Mouse (Mus musculus): ENCODE results near the gene Atcay. TPM values are rescaled to one million over a fixed set of nuclear protein-coding genes. Genes with fewer than 3 reads are reported as not detected.
"Not testable (repeated sequence)": the region's sequence is repeated elsewhere in the genome, so short reads cannot be mapped to it uniquely, and the experiment has no call there.

Atcay gene
- polyA plus RNA-seq, 1 experiment = not detected

GRCm38 (mm10) chr10:81175936-81176465, 54.6 kb downstream of the Atcay start:
- Histone ChIP-seq H3K36me3 (replicated peaks; ENCODE audit: low read length) (peaks cover 39% of the 10 kb centered on the region), H3K27me3 (replicated peaks) (no peaks in the 10 kb centered on the region), H3K4me1 (peaks cover 77% of the 10 kb centered on the region), H3K4me3 (replicated peaks) (peak overlapping the region; percentile 98), H3K9me3 (no peaks in the 10 kb centered on the region)
- TF ChIP-seq GATA1 (IDR thresholded peaks at IDR 0.05; ENCODE audit: borderline replicate concordance, low read length) (no peak), FLI1 (IDR thresholded peaks at IDR 0.05; ENCODE audit: low read length) (no peak)

- not testable (repeated sequence) for H3K27me3 ChIP-seq (replicated peaks); H3K9me3 ChIP-seq
- H3K4me1 ChIP-seq = peaks cover 70% of the 10 kb centered on the region
- peak overlapping the region; percentile 98 for H3K4me3 ChIP-seq (replicated peaks)
- peaks cover 33% of the 10 kb centered on the region for H3K36me3 ChIP-seq (replicated peaks; ENCODE audit: low read length)
These were observed 55.3 kb downstream of the Atcay start for GRCm38 (mm10) chr10:81175345-81175701.

GRCm38 (mm10) chr10:81174617-81175344, 55.9 kb downstream of the Atcay start:
- Histone ChIP-seq H3K36me3 (replicated peaks; ENCODE audit: low read length) (peaks cover 27% of the 10 kb centered on the region), H3K27me3 (replicated peaks) (no peaks in the 10 kb centered on the region), H3K4me3 (replicated peaks) (peak overlapping the region; percentile 89), H3K9me3 (no peaks in the 10 kb centered on the region), H3K4me1 (peaks cover 65% of the 10 kb centered on the region)
- TF ChIP-seq GATA1 (IDR thresholded peaks at IDR 0.05; ENCODE audit: borderline replicate concordance, low read length) (no peak), FLI1 (IDR thresholded peaks at IDR 0.05; ENCODE audit: low read length) (no peak)

- H3K4me1 ChIP-seq = peaks cover 60% of the 10 kb centered on the region
These were observed 57.5 kb downstream of the Atcay start for GRCm38 (mm10) chr10:81173132-81173531.

GRCm38 (mm10) chr10:81169411-81169900, 61.2 kb downstream of the Atcay start:
- Histone ChIP-seq H3K36me3 (replicated peaks; ENCODE audit: low read length) (peaks cover 14% of the 10 kb centered on the region), H3K4me1 (peaks cover 60% of the 10 kb centered on the region), H3K4me3 (replicated peaks) (peak overlapping the region; percentile 79)
- not testable (repeated sequence) for H3K9me3 ChIP-seq; H3K27me3 ChIP-seq (replicated peaks)

More at GRCm38 (mm10) chr10:81173132-81173531, 57.5 kb downstream of the Atcay start:
- Histone ChIP-seq H3K9me3 (no peaks in the 10 kb centered on the region), H3K4me3 (replicated peaks) (peak overlapping the region; percentile 90), H3K36me3 (replicated peaks; ENCODE audit: low read length) (peaks cover 11% of the 10 kb centered on the region), H3K27me3 (replicated peaks) (no peaks in the 10 kb centered on the region)
- TF ChIP-seq GATA1 (IDR thresholded peaks at IDR 0.05; ENCODE audit: borderline replicate concordance, low read length) (no peak), FLI1 (IDR thresholded peaks at IDR 0.05; ENCODE audit: low read length) (no peak)

GRCm38 (mm10) chr10:81168521-81169244, 62.0 kb downstream of the Atcay start:
- Histone ChIP-seq H3K36me3 (replicated peaks; ENCODE audit: low read length) (peaks cover 21% of the 10 kb centered on the region), H3K4me1 (peaks cover 60% of the 10 kb centered on the region), H3K4me3 (replicated peaks) (peak overlapping the region; percentile 97), H3K27me3 (replicated peaks) (no peaks in the 10 kb centered on the region), H3K9me3 (no peaks in the 10 kb centered on the region)
- TF ChIP-seq GATA1 (IDR thresholded peaks at IDR 0.05; ENCODE audit: borderline replicate concordance, low read length) (no peak), FLI1 (IDR thresholded peaks at IDR 0.05; ENCODE audit: low read length) (no peak)

GRCm38 (mm10) chr10:81168087-81168431, 62.6 kb downstream of the Atcay start:
- peaks cover 60% of the 10 kb centered on the region for H3K4me1 ChIP-seq
- TF ChIP-seq FLI1 (IDR thresholded peaks at IDR 0.05; ENCODE audit: low read length) (no peak), GATA1 (IDR thresholded peaks at IDR 0.05; ENCODE audit: borderline replicate concordance, low read length) (no peak)

GRCm38 (mm10) chr10:81167200-81168086, 63.2 kb downstream of the Atcay start, which contains the start of gene Pias4:
Gene Pias4, minus strand, starts transcription at chr10:81167923.
- Histone ChIP-seq H3K36me3 (replicated peaks; ENCODE audit: low read length) (peaks cover 30% of the 10 kb centered on the region), H3K27me3 (replicated peaks) (no peaks in the 10 kb centered on the region), H3K4me1 (peaks cover 60% of the 10 kb centered on the region), H3K9me3 (no peaks in the 10 kb centered on the region), H3K4me3 (replicated peaks) (peak within 1 kb of the TSS; percentile 97)
- TF ChIP-seq GATA1 (IDR thresholded peaks at IDR 0.05; ENCODE audit: borderline replicate concordance, low read length) = no peak
- no peak for TF ChIP-seq FLI1 (IDR thresholded peaks at IDR 0.05; ENCODE audit: low read length)

More at GRCm38 (mm10) chr10:81168087-81168431, 62.6 kb downstream of the Atcay start:
- Histone ChIP-seq H3K4me3 (replicated peaks) (peak overlapping the region; percentile 97), H3K27me3 (replicated peaks) (no peaks in the 10 kb centered on the region), H3K9me3 (no peaks in the 10 kb centered on the region), H3K36me3 (replicated peaks; ENCODE audit: low read length) (peaks cover 26% of the 10 kb centered on the region)

GRCm38 (mm10) chr10:81165118-81165517, 65.5 kb downstream of the Atcay start:
- Histone ChIP-seq H3K4me3 (replicated peaks) (peak overlapping the region; percentile 24), H3K36me3 (replicated peaks; ENCODE audit: low read length) (peaks cover 54% of the 10 kb centered on the region), H3K9me3 (no peaks in the 10 kb centered on the region), H3K4me1 (peaks cover 82% of the 10 kb centered on the region), H3K27me3 (replicated peaks) (no peaks in the 10 kb centered on the region)
- no peak for TF ChIP-seq FLI1 (IDR thresholded peaks at IDR 0.05; ENCODE audit: low read length)
- TF ChIP-seq GATA1 (IDR thresholded peaks at IDR 0.05; ENCODE audit: borderline replicate concordance, low read length) = no peak
